Mouse (Mus musculus) hindbrain, embryonic 10.5 days (tissue): ENCODE results near the gene 1700067P10Rik. TPM values are rescaled to one million over a fixed set of nuclear protein-coding genes. Genes with fewer than 3 reads are reported as not detected.

Experiments
- polyA plus RNA-seq: library from polyadenylated mRNA; unstranded; fragments of >200 nt; fragmentation: Nextera tagmentation; extraction: Ambion mirVana; gene quantifications from 2 replicates; pipeline ENCODE4 v1.2.1, GENCODE M21; 2016

The 1700067P10Rik gene
- polyA plus RNA-seq, 1 experiment from 2014 or later: 0.14 TPM

Other genes with a start within 250 kb of the 1700067P10Rik start
- gene Foxp4, start 164.7 kb upstream of the 1700067P10Rik start, polyA plus RNA-seq: 25.1 and 29.4 TPM in 2 replicates
- not detected in 2 replicates for gene 1700122O11Rik, start 51.0 kb upstream of the 1700067P10Rik start, polyA plus RNA-seq
- gene 9830107B12Rik, start 56.9 kb downstream of the 1700067P10Rik start, polyA plus RNA-seq: not detected in 2 replicates
- gene A530064D06Rik, start 78.0 kb downstream of the 1700067P10Rik start, polyA plus RNA-seq: not detected in 2 replicates
- 0.06 TPM in 1 of 2 replicates, not detected in the other for gene Trem1, start 143.4 kb downstream of the 1700067P10Rik start, polyA plus RNA-seq
- gene Trem3, start 158.5 kb downstream of the 1700067P10Rik start, polyA plus RNA-seq: not detected in 2 replicates
- gene Treml4, start 175.0 kb downstream of the 1700067P10Rik start, polyA plus RNA-seq: not detected in 2 replicates
- 0.30 and 0.47 TPM in 2 replicates for gene Treml2, start 210.2 kb downstream of the 1700067P10Rik start, polyA plus RNA-seq
- 0.10 and 0.15 TPM in 2 replicates for gene B430306N03Rik, start 226.8 kb downstream of the 1700067P10Rik start, polyA plus RNA-seq